Mouse (Mus musculus): Measurements from ENCODE around the gene Nfx1.

GRCm38 (mm10) chr4:41031242-41031641 lies 60.5 kb downstream of the Nfx1 start:
- no peak for TF ChIP-seq EP300 (IDR thresholded peaks at IDR 0.05; ENCODE audit: low read depth)
- TF ChIP-seq CTCF (IDR thresholded peaks at IDR 0.05; ENCODE audit: low read depth) = no peak
